Mouse (Mus musculus): Measurements from ENCODE around the gene Rnf115.
"Not testable (repeated sequence)": the region's sequence is repeated elsewhere in the genome, so short reads cannot be mapped to it uniquely, and the experiment has no call there.

Gene Rnf115

DNA sequence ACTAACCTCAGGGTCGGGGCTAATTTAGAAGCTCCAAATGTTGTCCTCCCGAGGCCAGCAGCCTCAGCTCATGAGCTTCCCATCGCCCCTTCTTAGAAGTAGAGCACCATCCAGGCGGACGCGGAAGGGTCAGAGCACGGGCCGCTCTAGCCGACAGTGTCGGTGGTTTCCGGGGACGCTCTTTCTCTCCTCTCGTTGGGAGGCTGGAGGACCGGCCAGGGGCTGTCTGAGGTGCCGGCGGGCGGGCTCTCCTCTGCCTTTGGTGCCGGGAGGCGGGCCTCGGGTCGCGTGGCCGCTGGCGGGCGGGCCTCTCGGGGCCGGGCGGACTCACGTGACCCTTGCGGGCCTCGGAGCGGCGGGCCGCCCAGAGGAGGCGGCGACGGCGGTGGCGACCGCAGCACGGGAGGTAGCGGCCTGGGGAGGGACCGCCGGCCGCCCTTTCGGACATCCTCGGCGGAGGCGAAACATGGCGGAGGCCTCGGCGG lies at the start of gene Rnf115, which contains the start of gene Polr3c:
TSS of gene Rnf115 (plus strand) at position 322 of the 485 bp plus-strand sequence.
TSS of gene Polr3c (minus strand) at position 286 of the 485 bp plus-strand sequence.
- DNase-seq (ENCODE audit: low spot score): peak; percentile 89

GRCm38 (mm10) chr3:96678456-96678855 lies 49.0 kb upstream of the Rnf115 start:
- no peak for DNase-seq (ENCODE audit: low spot score)

DNA sequence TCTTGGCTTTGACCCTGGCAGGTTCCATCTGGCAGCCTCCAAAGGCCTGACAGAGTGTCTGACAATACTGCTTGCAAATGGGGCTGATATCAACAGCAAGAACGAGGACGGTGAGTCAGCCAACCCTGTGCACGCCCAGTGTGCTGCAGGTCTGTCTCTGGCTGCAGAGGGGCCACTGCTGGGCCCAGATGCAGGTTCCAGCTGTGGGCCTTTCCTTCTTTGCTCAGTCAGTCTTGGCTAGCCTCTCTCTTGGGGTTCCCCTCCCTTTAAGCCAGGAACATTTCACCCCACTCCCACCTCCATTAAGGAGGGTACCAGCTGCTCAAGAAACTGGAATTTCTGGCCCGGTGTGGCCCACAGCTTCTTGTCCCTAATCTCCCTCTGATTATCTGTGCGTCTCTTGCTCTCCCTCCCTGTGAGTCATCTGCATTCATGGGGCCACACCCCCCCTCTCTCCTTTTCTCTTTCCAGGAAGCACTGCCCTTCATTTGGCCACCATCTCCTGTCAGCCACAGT lies 48.2 kb upstream of the Rnf115 start:
- no peak for DNase-seq (ENCODE audit: low spot score)

GRCm38 (mm10) chr3:96680269-96680956 lies 47.1 kb upstream of the Rnf115 start:
- DNase-seq (ENCODE audit: low spot score): no peak

GRCm38 (mm10) chr3:96683496-96683895 lies 44.0 kb upstream of the Rnf115 start:
- DNase-seq (ENCODE audit: low spot score): no peak

DNA sequence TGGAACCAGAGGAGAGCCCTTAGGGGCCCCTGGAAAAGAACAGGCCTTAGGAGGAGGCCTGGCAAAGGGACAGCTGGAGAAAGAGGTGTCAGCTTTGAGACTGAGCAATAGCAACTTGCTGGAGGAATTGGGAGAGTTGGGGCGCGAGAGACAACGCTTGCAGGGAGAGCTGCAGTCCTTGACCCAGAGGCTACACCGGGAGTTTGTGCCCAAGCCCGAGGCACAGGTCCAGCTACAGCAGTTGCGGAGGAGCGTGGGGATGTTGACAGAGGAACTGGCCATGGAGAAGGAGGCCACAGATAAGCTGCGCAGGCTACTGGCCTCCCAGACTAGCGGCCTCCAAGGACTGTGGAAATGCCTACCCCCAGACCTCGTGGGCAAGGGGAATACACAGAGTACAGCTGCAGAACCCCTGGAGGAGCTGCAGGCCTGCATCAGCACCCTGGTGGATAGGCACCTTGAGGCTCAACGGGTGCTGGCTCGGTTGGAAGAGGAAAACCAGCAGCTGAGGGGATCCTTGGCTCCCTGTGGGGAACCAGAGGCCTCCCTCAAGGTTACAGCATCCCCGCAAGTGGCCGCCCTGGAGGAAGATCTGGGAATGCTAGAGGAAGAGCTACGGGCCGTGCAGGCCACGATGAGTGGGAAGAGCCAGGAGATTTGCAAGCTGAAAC lies 43.2 kb upstream of the Rnf115 start:
- DNase-seq (ENCODE audit: low spot score): no peak

GRCm38 (mm10) chr3:96684822-96685156 lies 42.7 kb upstream of the Rnf115 start:
- no peak for DNase-seq (ENCODE audit: low spot score)

- not testable (repeated sequence) for DNase-seq (ENCODE audit: low spot score)
Measured at GRCm38 (mm10) chr3:96686057-96686456, 41.4 kb upstream of the Rnf115 start.

DNA sequence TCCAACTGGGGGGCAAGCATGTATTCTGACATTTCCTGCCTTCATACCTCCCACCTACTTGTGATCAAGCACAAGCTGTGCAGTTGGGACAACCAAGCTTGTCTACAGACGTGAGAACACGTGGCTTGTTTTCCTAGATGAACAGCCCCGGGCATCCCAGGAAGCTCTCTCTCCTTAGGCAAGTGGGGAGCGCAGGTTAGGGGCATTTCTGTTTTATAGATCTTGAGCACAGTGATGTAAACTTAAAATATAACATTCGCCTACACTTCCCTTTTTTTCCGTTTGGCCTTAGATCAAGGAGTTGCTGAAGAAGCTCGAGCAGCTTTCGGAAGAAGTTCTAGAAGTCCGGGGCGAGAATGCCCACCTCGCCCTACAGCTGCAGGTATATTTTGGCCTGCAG lies 38.6 kb upstream of the Rnf115 start:
- DNase-seq (ENCODE audit: low spot score): no peak

DNA sequence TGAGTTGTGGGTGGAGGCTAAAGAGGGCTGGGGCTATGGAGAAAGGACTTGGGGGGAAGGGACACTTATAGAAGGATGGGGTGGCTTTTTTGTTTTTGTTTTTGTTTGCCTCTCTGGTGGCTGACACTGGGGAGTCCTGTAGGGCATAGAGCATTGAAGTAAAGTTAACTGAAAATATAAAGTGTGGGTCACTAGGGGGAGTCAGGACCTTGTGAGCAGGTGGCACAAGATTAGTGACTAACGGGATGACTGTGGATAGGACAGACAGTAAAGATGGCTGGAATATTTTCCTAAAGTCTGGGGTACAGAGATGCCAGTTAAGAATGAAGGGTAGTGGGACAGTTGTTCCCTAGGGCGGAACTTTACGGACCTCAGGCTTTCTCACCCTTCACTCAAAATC lies 37.2 kb upstream of the Rnf115 start:
- no peak for DNase-seq (ENCODE audit: low spot score)

- no peak for DNase-seq (ENCODE audit: low spot score)
Measured at GRCm38 (mm10) chr3:96692506-96692905, 35.0 kb upstream of the Rnf115 start.

- no peak for DNase-seq (ENCODE audit: low spot score)
Measured at GRCm38 (mm10) chr3:96693579-96693978, 33.9 kb upstream of the Rnf115 start.

GRCm38 (mm10) chr3:96696198-96696765 lies 31.2 kb upstream of the Rnf115 start, which contains the start of gene Pias3:
TSS of gene Pias3 (plus strand) at chr3:96696384.
- DNase-seq (ENCODE audit: low spot score): peak; percentile 73

DNA sequence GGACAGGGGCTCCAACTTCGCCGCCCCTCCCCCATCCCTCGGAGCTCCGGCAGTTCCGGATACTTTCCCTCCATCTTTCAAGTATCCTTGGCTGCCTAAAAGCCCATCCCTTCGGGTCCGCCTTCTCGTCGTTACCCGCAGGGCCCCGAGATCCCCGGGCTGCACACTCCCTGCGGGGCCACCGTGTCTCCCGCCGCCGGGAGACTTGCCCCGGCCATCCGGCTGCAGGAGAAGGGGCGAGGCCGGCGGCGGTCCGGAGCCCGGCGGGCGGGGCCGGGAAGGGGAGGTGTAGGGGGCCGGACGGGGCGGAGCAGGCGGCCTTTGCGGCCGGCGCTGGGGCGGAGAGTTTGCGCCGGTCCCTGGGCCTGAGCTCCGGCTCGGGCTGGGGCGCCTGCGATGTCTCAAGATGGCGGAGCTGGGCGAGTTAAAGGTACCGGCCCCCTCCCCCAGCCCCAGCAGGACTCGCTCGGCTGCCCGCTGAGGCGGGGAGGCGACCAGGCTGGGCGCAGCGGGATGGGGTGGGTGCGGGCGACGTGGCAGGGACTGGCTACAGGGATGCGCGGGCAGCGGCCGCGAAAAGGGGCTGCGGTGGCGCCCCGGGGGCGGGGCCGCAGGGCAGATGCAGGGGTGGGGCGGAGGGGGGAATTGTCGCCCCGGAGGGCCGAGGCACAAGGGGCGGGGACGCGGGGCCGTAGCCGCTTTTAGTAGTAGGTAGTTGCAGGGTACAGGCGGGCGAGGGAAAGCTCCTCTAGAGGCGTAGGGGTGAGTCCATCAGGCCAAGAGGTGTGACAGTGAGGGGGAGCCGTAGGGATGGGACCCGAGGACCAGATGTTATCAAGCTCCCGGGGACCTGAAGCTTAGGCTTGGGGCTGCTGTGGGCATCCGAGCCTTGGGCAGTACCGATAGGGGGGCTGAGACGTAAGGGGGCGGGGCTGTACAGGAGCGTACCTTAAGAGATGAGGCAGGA lies 30.4 kb upstream of the Rnf115 start:
- DNase-seq (ENCODE audit: low spot score): peak; percentile 88

GRCm38 (mm10) chr3:96698993-96699690 lies 28.3 kb upstream of the Rnf115 start:
- DNase-seq (ENCODE audit: low spot score): no peak

DNA sequence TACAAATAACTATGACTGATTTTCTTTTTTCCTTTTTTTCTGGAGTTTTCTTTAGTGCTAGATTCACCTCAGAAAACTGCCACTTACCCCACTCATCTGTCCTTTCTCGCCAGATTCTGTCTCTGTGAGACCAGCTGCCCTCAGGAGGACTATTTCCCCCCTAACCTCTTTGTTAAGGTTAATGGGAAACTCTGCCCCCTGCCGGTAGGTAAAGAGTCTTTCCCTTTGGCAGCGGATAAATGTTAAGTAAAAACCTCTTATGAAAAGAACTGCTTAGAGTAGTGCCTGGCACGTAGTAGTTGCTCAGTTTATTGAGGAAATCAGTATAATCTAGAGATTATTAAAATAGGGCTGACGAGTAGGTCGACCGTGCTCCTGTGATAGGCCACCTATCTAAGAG lies 27.1 kb upstream of the Rnf115 start:
- no peak for DNase-seq (ENCODE audit: low spot score)

DNA sequence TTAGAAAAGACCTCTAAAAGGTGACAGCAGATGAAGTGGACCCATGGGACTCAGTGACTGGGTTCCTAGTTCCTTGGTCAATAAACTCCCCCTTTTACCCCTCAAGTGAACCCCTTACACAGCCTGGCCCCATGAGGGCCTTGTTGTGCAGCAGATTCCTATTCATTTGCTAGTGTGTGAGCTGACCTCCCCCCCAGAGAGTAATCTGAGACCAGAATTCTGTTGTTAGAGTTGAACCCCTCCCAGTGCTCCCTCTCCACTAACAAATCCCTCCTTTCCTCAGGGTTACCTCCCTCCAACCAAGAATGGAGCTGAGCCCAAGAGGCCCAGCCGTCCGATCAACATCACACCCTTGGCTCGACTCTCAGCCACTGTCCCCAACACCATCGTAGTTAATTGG lies 26.5 kb upstream of the Rnf115 start:
- DNase-seq (ENCODE audit: low spot score): no peak

DNA sequence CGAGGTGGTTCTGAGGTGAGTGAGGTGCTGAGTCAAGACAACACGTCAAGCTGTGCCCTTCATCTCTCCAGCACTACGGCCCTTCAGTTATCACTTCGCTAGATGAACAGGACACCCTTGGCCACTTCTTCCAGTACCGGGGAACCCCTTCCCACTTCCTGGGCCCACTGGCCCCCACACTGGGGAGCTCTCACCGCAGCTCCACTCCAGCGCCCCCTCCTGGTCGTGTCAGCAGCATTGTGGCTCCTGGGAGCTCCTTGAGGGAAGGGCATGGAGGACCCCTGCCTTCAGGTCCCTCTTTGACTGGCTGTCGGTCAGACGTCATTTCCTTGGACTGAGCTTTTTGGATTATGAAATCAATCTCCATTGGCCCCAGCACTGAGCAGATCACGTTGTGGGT lies 22.7 kb upstream of the Rnf115 start:
- DNase-seq (ENCODE audit: low spot score): no peak

DNA sequence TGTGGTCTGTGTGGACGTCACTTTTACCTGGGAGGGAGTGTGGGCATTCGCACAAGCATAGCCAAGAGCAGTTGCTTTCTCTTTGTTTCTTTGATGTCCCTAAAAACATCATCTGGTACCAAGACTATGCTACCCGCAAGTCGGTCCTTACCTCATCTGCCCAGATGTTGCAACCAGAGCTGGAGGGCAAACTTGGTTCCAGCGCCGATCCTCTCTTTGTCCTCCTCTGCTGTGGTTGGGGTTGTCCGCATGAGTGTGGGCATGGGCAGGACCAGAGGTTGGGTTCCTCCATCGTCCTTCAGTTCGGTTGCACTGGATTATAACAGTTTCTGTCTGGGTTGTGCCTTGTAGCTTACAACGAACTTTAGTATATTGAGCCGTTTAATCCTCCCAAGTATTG lies 21.2 kb upstream of the Rnf115 start:
- DNase-seq (ENCODE audit: low spot score): no peak

DNA sequence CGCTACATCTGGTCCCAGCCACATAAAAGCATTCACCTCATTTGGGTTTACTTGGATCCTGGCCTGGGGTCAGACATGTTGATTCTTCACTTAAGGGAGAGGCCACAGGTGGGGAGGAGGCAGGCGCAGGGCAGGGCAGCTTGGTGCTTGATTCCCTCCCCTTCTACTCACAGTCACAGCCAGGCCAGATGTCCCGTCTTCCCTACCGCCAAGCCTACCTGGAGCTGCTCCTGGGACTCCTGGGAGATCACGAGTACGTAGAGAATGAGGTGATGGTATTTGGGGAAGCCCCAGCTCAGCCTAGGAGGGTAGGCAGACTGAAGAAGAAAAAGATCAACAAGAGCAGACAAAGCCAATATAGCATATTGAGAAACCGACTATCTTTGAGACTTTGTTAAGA lies 20.5 kb upstream of the Rnf115 start:
- no peak for DNase-seq (ENCODE audit: low spot score)

Data from ovary, postnatal 10 days (tissue).